Mouse (Mus musculus): ENCODE measurements around the gene Rtn4rl1. TPM values are rescaled to one million over a fixed set of nuclear protein-coding genes. Genes with fewer than 3 reads are reported as not detected.
"Not testable (repeated sequence)": the region's sequence is repeated elsewhere in the genome, so short reads cannot be mapped to it uniquely, and the experiment has no call there.

The Rtn4rl1 gene
- polyA plus RNA-seq, 1 experiment from 2014 or later, result 9.7 TPM

DNA sequence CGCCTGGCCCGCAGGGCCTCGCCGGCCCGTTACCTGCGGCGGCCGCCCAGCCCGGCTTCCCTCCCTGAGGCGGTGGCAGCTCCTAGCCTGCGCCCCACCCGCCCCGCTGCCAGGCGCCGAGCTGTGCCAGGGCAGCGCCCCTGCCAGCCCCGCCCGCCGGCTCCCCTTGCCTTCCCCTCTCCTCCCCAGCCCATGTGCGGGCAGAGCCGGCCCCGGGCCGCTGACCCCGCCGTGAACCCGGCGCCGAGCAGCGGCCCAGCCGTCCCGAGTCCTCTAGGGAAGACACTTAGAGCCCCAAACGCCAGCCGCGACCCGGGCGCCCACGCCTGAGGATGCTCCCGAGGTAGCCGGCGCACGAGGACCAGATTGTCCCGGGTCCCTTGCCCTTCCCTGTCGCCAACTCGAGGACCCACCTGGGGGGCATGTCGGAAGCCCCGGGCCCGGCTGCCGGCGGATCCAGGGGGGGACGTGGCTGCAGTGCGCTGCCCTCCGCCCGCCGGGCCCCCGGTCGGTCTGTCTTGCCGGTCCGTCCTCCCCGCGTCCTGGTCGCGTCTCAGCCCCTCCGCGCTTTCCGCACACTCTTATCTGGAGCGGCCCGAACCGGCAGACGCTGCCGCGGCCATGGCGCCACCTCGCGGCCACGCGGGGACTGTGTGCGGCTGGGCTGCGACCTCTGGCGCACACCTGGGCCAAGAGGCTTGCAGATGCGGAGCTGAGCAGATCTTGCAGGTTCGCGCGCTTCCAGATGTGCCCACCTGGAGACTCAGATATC lies 24.8 kb upstream of the Rtn4rl1 start:
- peak; percentile 82 for DNase-seq (ENCODE audit: low spot score)
- peaks cover 100% of the 10 kb centered on the region for H3K27me3 ChIP-seq (ENCODE audit: insufficient read depth, poor library complexity, severe bottlenecking)
- WGBS, result under 1% methylated on average over 83 of the region's 83 CpGs
- H3K4me1 ChIP-seq, result peaks cover 89% of the 10 kb centered on the region
- H3K9me3 ChIP-seq, result no peaks in the 10 kb centered on the region
- H3K36me3 ChIP-seq, result peaks cover 11% of the 10 kb centered on the region
- peak overlapping the region; percentile 72 for H3K4me3 ChIP-seq
- H3K27ac ChIP-seq, result peak overlapping the region; percentile 76

DNA sequence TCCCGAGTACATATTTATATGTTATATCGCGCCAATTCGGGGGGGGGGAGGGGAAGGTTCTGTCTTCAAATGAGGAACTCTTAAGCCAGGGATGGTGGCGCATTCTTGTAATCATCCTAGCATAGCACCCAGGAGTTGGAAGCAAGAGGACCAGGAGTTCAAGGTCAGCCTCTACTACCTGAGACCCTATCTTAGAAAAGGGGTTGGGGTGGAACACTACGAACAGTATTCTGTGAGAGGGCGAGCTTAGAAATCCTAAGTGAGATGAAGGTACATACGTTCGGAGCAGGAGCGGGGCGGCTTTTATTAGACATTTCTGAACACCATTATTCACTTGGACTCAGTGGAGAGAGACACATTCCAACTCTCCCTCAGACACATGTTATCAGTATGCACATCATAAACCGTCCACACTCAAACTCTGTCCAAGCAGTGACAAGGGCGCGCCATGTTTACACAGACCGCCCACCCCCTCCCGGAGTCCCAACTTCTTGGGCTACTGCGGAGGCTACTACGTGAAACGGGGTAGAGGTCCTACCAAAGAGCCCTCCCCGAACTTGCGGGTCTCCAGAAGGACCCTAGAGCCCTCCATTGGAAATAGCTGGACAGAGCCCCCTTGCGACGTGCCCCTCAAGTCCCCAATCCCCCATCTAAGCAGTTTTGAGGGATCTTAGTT lies 24.0 kb upstream of the Rtn4rl1 start, which contains the start of gene Hic1:
TSS of gene Hic1 (minus strand) at position 115 of the 676 bp plus-strand sequence.
- peaks cover 92% of the 10 kb centered on the region for H3K27me3 ChIP-seq (ENCODE audit: insufficient read depth, poor library complexity, severe bottlenecking)
- 8% methylated on average over 23 of the region's 23 CpGs for WGBS
- DNase-seq (ENCODE audit: low spot score), result no peak
- H3K36me3 ChIP-seq, result peaks cover 4% of the 10 kb centered on the region
- peaks cover 90% of the 10 kb centered on the region for H3K4me1 ChIP-seq
- H3K27ac ChIP-seq, result peak within 1 kb of the TSS; percentile 76
- H3K4me3 ChIP-seq, result peak within 1 kb of the TSS; percentile 72
- H3K9me3 ChIP-seq, result no peaks in the 10 kb centered on the region

DNA sequence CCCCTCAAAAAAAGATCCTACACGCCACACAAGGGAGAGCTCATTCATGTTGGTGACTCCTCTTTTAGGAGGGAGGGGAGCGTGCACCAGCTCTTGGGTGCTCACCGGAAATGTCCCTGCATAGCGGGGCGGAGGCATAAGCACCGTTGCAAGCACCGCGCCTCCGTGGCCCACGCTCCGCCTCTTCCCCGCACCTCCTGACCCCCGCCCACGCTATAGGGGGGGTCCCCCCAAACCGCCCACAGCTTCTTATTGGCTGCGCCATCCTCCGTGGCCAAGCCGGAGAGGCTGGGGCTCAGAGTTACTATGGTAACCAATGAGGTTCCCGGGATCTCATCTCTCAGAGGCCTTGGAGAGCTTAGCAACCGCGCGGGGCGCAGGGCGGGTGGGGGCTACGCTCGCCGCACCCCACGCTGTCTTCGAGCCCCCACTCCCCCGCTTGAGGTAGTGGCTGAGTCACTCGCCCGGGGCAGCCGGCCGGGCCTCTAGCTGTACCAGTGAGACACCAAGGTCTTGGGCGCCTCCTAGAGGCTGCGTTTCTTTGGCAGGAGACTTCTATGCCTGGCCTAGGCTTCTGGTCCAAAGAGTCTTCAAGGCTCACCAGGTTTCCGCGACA lies 23.3 kb upstream of the Rtn4rl1 start:
- Histone ChIP-seq H3K4me1 (peaks cover 82% of the 10 kb centered on the region), H3K36me3 (no peaks in the 10 kb centered on the region; the same call in none of the 2 replicates), H3K9me3 (no peaks in the 10 kb centered on the region), H3K27ac (no peak overlapping the region), H3K4me3 (peak overlapping the region; percentile 72), H3K27me3 (ENCODE audit: insufficient read depth, poor library complexity, severe bottlenecking) (peaks cover 85% of the 10 kb centered on the region)
- peak; percentile 91 for DNase-seq (ENCODE audit: low spot score)
- under 1% methylated on average over 38 of the region's 38 CpGs for WGBS

DNA sequence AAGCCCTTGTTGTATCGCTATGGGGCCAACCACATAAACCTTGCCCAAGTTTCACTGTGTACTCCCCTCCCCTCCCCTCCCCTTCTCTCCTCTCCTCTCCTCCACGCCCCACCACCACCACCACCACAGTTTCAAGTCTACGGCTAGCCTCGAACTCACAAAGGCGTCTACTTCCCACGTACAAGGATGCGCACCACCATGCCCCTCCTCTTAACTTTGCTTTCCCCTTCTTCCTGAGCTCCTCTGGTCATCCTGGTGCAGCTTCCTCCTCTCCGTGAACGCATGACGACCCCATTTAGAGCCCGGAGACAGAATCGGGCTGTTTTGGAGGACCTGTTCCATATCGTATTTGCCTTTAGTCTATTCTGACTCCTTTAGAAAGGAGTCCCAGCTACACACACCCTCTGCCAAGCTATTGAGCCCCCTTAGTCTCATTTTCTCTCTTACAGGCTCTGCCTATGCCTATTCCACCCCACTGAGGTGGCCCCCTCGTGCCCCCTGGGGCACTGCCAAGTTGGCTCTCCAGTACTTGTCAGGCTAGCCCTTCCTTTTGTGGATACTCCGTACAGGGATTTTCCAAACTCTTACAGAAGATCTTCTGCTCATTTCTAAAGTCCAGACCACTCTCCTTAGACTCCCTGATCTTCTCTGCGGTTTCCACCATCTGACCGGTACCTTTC lies 22.3 kb upstream of the Rtn4rl1 start:
- peaks cover 74% of the 10 kb centered on the region for H3K27me3 ChIP-seq (ENCODE audit: insufficient read depth, poor library complexity, severe bottlenecking)
- peak overlapping the region; percentile 73 for H3K4me3 ChIP-seq
- WGBS, result 6% methylated on average over 17 of the region's 17 CpGs
- H3K4me1 ChIP-seq, result peaks cover 72% of the 10 kb centered on the region
- no peak for DNase-seq (ENCODE audit: low spot score)
- no peak overlapping the region for H3K27ac ChIP-seq
- H3K36me3 ChIP-seq, result peaks cover 1% of the 10 kb centered on the region; the same call in 1 of the 2 replicates
- no peaks in the 10 kb centered on the region for H3K9me3 ChIP-seq

DNA sequence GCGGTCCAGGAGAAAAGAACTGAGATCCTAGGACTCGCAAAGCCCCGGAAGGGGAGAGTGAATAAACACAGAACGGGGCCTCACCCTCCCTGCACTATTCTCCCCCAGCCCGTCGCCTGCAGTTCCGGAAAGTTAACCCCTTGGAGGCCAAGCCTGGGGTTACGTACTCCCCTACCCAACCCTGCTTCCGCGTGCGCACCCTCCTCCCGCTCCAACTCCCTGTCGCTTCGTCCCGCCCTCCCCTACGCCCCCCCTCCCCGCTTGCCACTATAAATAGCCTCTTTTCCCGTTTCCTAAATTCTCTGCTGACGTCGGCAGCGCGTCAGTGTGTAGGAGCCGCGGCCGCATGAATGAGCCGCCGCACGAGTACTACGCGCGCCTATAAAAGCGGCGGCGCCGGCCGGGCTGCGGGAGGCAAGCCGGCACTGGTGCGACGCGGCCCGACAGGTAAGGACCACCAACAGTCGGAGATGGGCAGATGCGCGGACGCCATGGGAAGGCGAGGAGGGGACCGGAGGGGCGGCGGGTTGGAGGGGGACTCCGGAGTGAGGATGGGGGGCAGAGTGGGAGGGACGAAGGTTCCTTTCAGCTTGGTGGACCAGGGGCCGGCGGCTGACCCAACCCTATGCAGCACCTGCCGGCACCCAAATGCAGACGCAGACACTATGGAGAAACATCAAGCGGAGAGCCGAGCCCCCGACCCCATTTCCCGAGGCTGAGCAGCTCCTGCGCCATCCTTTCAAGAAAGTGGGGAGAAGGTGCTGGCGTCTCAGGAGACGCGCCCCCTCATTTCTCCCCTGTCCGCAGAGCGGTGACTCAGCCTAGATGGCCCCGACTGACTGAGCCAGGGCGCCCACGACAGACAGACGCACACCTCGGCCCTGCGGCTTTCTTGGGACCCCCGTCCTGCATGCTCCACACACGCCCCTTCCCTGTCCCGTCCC lies 21.2 kb upstream of the Rtn4rl1 start:
- no peak for DNase-seq (ENCODE audit: low spot score)
- peak overlapping the region; percentile 73 for H3K4me3 ChIP-seq
- no peaks in the 10 kb centered on the region for H3K9me3 ChIP-seq
- H3K27ac ChIP-seq, result 0 out of 2 replicates have a peak overlapping the region, but pooled peaks have one; percentile 36
- peaks cover 61% of the 10 kb centered on the region for H3K4me1 ChIP-seq
- peaks cover 12% of the 10 kb centered on the region for H3K36me3 ChIP-seq
- peaks cover 63% of the 10 kb centered on the region for H3K27me3 ChIP-seq (ENCODE audit: insufficient read depth, poor library complexity, severe bottlenecking)
- under 1% methylated on average over 75 of the region's 75 CpGs for WGBS

DNA sequence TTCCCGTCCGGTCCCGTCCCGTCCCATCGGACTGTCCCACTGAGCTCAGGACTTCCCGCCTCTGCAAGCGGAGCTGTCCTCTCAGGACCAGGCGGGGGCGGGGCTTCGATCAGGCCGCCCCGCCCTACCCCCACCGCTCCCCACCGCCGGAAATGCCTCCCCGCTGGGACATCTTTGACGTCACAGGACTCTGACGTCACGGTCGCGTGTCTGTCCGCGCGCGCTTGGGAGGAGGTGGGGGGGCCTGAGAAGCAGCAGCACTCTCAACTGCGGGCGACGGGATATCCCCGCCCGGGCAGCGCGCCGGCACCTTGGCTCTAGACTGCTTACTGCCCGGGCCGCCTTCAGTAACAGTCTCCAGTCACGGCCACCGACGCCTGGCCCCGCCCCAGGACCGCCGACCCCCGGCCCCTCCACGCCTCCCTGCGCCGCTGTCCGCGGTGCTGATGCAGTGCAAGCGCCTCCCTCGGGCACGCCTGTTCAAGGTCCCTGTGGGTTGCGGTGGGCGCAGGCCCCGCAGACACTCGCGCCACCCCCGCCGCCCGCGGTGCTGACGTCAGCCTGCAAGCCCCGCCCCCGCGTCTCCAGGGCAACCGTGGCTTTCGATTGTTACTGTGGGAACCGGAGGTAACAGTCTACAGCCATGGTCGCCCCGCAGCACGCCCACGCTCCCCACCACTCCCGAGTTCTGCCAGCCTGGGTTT lies 20.3 kb upstream of the Rtn4rl1 start:
- Histone ChIP-seq H3K36me3 (peaks cover 18% of the 10 kb centered on the region), H3K27me3 (ENCODE audit: insufficient read depth, poor library complexity, severe bottlenecking) (peaks cover 55% of the 10 kb centered on the region), H3K27ac (0 out of 2 replicates have a peak overlapping the region, but pooled peaks have one; percentile 53), H3K4me3 (peak overlapping the region; percentile 73), H3K9me3 (no peaks in the 10 kb centered on the region), H3K4me1 (peaks cover 60% of the 10 kb centered on the region)
- under 1% methylated on average over 71 of the region's 71 CpGs for WGBS
- peak; percentile 93 for DNase-seq (ENCODE audit: low spot score)

DNA sequence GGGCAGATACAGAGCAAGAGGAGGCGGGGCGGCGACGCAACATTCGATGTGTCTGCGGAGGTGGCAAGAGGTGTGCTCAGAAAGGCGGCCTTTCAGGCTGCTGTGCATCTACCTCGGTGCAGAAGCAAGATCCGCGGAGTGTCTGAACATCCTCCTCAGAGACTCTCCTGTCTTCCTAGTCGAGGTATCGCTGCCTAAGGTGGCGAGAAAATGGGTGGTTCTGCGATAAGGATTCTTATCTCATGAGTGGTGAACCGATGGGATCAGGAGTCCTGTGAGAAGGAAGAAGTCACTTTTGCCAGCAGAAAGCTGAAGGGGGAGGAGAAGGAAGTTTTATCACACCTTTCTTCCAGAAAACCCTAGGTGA lies 19.8 kb upstream of the Rtn4rl1 start:
- Histone ChIP-seq H3K27me3 (ENCODE audit: insufficient read depth, poor library complexity, severe bottlenecking) (peaks cover 50% of the 10 kb centered on the region), H3K4me3 (peak overlapping the region; percentile 73), H3K27ac (no peak overlapping the region), H3K4me1 (peaks cover 58% of the 10 kb centered on the region), H3K36me3 (peaks cover 18% of the 10 kb centered on the region), H3K9me3 (no peaks in the 10 kb centered on the region)
- no peak for DNase-seq (ENCODE audit: low spot score)
- under 1% methylated on average over 15 of the region's 15 CpGs for WGBS

DNA sequence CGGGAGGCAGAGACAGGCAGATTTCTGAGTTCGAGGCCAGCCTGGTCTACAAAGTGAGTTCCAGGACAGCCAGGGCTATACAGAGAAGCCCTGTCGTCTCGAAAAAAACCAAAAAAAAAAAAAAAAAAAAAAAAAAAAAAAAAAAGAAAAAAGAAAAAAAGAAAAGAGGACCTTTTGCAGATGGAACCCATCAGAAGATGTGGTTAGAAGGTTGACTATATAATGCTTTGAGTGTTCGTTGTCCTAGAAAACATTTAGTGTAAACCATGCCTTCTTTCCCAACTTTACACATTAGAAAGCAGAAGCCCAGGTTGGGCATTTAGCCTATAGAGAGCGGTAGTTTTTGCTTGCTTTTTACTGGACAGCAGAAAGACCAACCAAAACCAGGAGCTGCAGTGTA lies 19.0 kb upstream of the Rtn4rl1 start:
- H3K36me3 ChIP-seq, result peaks cover 18% of the 10 kb centered on the region
- not testable (repeated sequence) for H3K27ac ChIP-seq; DNase-seq (ENCODE audit: low spot score); H3K9me3 ChIP-seq; H3K4me3 ChIP-seq
- WGBS, result 70% methylated on average over 6 of the region's 6 CpGs
- peaks cover 59% of the 10 kb centered on the region for H3K4me1 ChIP-seq
- H3K27me3 ChIP-seq (ENCODE audit: insufficient read depth, poor library complexity, severe bottlenecking), result peaks cover 42% of the 10 kb centered on the region

DNA sequence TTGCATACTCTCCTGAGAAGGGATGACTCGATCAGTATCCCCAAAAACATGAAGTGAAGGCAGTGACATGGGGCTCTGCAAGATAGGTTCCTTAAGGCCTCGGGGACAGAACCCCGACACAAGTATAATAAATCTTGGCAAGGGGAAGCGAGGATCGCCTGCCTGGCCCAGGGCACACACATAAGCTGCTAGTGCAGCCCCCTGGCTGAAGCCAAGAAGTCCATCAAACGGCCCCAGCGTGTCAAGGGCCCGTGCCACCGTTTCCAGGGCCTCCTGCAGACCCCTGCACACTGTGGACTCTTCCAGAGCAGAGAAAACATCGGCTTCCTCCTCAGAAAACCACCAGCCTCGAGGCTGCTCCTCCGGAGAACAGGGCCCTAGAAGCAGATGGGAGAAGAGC lies 15.6 kb upstream of the Rtn4rl1 start:
- WGBS, result 48% methylated on average over 12 of the region's 12 CpGs
- Histone ChIP-seq H3K4me3 (peak overlapping the region; percentile 89), H3K4me1 (peaks cover 30% of the 10 kb centered on the region), H3K27ac (peak overlapping the region; percentile 91), H3K27me3 (ENCODE audit: insufficient read depth, poor library complexity, severe bottlenecking) (peaks cover 8% of the 10 kb centered on the region), H3K9me3 (no peaks in the 10 kb centered on the region), H3K36me3 (peaks cover 48% of the 10 kb centered on the region)
- DNase-seq (ENCODE audit: low spot score), result no peak

DNA sequence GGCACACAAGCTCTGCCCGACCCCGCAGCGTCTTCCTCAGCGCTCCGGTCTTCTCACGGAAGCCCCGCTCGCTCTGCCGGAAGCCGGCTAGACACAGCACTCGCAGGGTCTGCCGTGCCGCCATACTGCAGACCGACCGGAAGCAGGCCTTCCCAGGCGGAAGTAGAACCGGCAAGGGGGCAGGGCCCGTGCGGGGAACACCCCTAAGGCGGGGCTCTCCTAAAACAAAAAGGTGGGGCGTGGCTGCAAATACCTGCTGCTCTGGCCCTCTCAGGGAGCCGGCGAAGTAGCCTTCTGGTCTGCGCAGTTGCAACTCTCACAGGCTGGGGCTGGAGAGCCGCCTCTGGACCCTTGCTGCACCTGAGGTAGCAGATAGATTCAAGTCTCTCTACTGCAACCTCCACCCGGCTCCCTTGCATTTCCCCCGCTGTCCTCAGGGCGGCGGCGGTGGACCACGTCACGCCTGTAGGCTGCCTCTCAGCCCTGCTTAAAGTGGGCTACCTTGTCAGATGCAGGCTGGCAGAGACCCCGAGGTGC lies 14.8 kb upstream of the Rtn4rl1 start, which contains the start of gene Ovca2:
TSS of gene Ovca2 (minus strand) at position 164 of the 537 bp plus-strand sequence.
- H3K4me3 ChIP-seq, result peak within 1 kb of the TSS; percentile 89
- peaks cover 55% of the 10 kb centered on the region for H3K36me3 ChIP-seq
- under 1% methylated on average over 33 of the region's 33 CpGs for WGBS
- H3K27ac ChIP-seq, result peak within 1 kb of the TSS; percentile 91
- no peaks in the 10 kb centered on the region for H3K9me3 ChIP-seq
- peaks cover 22% of the 10 kb centered on the region for H3K4me1 ChIP-seq
- peak; percentile 97 for DNase-seq (ENCODE audit: low spot score)
- peaks cover under 1% of the 10 kb centered on the region; the same call in 1 of the 2 replicates for H3K27me3 ChIP-seq (ENCODE audit: insufficient read depth, poor library complexity, severe bottlenecking)

DNA sequence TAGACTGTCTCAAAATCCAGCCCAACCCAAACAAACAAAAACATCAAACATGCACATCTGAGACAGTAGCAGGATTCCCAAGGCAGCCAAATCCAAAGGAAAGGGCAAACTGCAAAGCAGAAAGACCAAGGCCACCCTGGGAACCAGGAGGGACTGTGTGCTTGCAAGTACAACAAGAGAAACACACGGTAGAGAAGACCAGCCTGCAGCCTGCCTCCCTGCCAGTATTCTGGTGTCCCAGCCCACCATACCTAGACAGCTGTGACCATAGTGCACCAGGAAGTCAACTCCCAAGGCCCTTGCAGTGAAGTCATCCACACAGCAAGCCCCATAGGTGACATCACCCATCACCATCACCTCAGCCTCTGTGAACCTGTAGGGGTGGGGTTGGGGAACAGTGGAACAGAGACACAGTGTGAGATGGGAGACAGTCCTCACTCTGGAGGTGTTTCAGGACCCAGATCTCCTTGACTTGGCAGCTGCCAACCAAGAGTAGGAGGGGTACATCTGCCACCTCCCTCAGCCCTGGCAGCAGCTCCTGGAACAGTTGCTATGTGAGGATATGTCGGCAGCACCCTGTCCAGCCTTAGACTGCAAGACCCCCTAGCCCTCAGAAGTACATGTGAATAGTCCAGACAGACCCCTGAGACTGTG lies 9.5 kb upstream of the Rtn4rl1 start:
- Histone ChIP-seq H3K4me1 (peaks cover 11% of the 10 kb centered on the region), H3K36me3 (peaks cover 59% of the 10 kb centered on the region), H3K4me3 (no peak overlapping the region), H3K9me3 (no peaks in the 10 kb centered on the region), H3K27ac (no peak overlapping the region), H3K27me3 (ENCODE audit: insufficient read depth, poor library complexity, severe bottlenecking) (no peaks in the 10 kb centered on the region)
- no peak for DNase-seq (ENCODE audit: low spot score)
- 80% methylated on average over 2 of the region's 2 CpGs for WGBS
